Mouse (Mus musculus) left cerebral cortex, adult 9 months (tissue): Measurements from ENCODE around the gene Defa23.
"Not testable (repeated sequence)": the region's sequence is repeated elsewhere in the genome, so short reads cannot be mapped to it uniquely, and the experiment has no call there.

Source experiments
- DNase-seq, 2 experiments: peaks; one replicate each; pipeline ENCODE4 v3.0.0; 2022; ENCODE audit warnings: low spot score in 2 of 2

Gene Defa23

DNA sequence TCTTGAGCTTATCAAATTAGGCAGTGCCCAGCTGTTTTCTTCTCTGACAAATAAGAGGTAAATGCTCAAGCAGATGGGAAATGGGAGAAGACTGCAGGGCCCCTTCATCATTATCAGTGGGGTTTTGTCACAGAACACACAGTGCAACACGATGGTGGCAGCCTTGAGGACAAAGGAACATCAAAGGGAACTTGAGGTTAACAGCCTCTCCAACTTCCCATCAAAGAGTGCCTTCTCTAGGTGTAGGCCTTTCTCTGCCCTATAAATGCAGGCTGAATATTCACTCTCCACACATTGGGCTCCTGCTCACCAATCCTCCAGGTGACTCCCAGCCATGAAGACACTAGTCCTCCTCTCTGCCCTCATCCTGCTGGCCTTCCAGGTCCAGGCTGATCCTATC lies at the start of gene Defa23:
Gene Defa23, plus strand, starts transcription at position 301 of the 400 bp plus-strand sequence.
- not testable (repeated sequence) for DNase-seq

DNA sequence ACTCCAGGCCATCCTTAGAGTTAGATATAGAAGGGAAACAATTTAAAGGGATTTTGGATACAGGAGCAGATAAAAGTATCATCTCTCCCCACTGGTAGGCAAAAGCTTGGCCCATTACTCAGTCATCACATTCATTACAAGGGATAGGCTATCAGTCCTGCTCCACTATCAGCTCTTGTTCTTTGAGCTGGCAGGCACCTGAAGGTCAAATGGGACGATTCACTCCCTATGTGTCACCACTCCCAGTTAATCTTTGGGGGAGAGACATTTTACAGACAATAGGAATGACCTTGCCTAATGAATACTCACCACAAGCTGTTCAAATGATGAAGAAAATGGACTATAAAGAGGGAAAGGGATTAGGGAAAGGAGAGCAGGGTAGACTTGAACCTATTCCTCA lies 48.0 kb upstream of the Defa23 start:
- DNase-seq: no peak

DNA sequence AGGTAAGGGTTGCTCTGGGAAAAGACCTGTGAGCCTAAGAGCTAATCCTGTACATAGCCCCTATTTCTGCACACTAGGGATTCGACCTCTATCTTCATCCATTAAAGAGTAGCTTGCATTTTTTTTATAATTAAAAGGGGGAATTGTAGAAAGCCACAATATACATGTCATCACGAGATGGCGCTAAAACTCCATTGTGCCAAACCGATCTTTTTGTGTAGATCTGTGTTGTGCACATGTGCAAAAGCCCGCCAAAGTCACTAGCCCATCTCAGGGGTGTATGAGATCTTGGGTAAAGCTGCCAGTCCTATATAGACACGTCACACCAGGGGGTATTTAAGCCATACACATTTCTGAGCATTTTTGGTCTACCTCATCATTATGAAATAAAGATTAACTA lies 46.3 kb upstream of the Defa23 start:
- peak in 1 of 2 experiments; percentile 5 for DNase-seq

DNA sequence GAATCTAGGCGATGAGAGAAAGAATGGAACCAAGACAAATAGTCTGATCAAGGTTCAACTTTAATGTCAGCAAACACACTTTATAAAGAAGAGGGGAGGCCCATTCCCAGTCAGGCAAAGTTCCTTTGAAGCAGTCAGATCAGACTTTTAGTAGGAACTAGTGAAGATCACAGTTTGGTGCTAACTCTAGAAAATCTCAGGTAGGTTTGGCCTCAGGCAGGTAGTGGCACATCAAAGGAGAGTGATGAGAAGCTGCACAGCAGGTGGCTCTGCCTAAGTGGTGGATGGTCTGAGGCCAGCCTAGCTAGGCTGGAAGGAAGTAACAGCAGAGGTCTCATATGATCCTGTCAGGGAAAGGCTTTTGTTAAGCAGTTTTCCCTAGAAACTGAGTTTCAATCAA lies 44.3 kb upstream of the Defa23 start:
- DNase-seq: not testable (repeated sequence)

DNA sequence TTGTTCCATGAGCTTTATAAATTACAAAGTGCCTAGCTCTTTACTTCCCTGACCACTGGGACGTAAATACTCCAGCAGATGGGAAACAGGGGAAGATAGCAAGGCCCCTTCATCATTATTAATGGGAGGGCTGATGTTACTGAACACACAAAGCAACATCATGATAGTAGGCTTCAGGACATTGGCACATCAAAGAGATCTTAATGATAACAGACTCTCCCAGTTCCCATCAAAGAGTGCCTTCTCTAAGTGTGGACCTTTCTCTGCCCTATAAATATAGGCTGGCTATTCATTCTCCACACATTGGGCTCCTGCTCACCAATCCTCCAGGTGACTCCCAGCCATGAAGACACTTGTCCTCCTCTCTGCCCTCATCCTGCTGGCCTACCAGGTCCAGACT lies 29.6 kb upstream of the Defa23 start, which contains the start of gene Defa21:
Gene Defa21, plus strand, starts transcription at position 301 of the 400 bp plus-strand sequence.
- DNase-seq: not testable (repeated sequence)

DNA sequence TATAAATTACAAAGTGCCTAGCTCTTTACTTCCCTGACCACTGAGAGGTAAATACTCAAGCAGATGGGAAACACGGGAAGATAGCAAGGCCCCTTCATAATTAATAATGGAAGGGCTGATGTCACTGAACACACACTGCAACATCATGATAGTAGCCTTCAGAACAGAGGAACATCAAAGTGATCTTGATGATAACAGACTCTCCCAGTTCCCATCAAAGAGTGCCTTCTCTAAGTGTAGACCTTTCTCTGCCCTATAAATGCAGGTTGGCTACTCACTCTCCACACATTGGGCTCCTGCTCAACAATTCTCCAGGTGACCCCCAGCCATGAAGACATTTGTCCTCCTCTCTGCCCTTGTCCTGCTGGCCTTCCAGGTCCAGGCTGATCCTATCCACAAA lies 9.9 kb downstream of the Defa23 start, which contains the start of gene Defa35:
Gene Defa35, plus strand, starts transcription at position 301 of the 400 bp plus-strand sequence.
- not testable (repeated sequence) for DNase-seq

DNA sequence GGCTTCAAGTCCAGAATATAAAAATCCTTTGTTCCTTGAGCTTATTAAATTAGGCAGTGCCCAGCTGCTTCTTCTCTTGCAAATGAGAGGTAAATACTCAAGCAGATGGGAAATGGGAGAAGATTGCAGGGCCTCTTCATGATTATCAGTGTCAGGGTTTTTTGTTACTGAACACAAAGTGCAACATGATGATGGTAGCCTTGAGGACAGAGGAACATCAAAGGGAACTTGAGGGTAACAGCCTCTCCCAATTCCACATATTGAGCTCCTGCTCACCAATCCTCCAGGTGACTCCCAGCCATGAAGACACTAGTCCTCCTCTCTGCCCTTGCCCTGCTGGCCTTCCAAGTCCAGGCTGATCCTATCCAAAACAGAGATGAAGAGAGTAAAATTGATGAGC lies 29.3 kb downstream of the Defa23 start, which contains the start of gene Defa25:
Gene Defa25, plus strand, starts transcription at position 301 of the 400 bp plus-strand sequence.
- not testable (repeated sequence) for DNase-seq

DNA sequence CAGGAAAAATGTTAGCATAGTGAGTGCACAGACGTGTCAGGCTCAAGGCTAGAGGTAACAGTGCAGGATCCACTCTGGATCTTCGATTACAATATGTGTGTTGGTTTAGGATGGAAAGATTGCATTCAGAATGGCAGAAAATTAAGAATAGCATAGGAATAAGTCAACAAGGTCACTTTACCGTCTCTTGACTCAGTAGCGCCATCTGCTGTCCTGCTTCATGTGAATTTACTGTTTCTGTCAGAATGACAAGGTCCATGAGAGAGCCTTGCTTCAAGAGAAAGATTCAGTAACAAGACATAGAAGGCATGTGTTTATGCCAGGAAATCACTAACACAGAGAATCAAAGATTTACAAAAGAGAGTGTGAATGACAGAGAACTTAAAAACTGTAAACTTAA lies 38.3 kb downstream of the Defa23 start:
- no peak for DNase-seq

DNA sequence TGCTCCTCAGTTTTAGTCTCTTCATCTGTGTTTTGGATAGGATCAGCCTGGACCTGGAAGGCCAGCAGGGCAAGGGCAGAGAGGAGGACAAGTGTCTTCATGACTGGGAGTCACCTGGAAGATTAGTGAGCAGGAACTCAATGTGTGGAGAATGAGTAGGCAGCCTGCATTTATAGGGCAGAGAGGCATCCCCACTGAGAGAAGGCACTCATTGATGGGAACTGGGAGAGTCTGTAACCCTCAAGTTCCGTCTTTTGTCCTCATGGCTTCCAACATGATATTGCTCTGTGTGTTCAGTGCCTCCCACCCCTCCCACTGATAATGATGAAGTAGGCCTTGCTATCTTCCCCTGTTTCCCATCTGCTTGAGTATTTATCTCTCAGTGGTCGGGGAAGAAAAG lies 41.1 kb downstream of the Defa23 start, which contains the start of gene Gm14851:
Gene Gm14851, minus strand, starts transcription at position 101 of the 400 bp plus-strand sequence.
- DNase-seq: not testable (repeated sequence)
